Mouse (Mus musculus) embryonic facial prominence, embryonic 15.5 days (tissue): ENCODE results near the gene Ehf. TPM values are rescaled to one million over a fixed set of nuclear protein-coding genes. Genes with fewer than 3 reads are reported as not detected.

Experiments used
- ATAC-seq: fragments of 200-750 bp; cut with Nextera tagmentation; 2 replicates; pipeline ENCODE4 v1.8.0; 2017; ENCODE audit warnings: low read depth, moderate TSS enrichment; ENCODE audit not compliant: insufficient number of reproducible peaks, low FRiP score, low TSS enrichment
- H3K27ac ChIP-seq: fragments of 300-500 bp; sonication (generic); replicated peaks from 2 replicates; pipeline ENCODE4 v1.5.1; 2015; ENCODE audit warnings: mild to moderate bottlenecking, inconsistent platforms
- H3K27me3 ChIP-seq: fragments of 300-500 bp; sonication (generic); 2 replicates; pipeline ENCODE4 v1.6.1; 2015; ENCODE audit warnings: inconsistent platforms
- H3K36me3 ChIP-seq: fragments of 300-500 bp; sonication (generic); 2 replicates; pipeline ENCODE4 v1.6.1; 2015; ENCODE audit warnings: mild to moderate bottlenecking, inconsistent platforms
- H3K4me1 ChIP-seq: fragments of 300-500 bp; sonication (generic); 2 replicates; pipeline ENCODE4 v1.6.1; 2015; ENCODE audit warnings: inconsistent platforms
- H3K4me2 ChIP-seq: fragments of 300-500 bp; sonication (generic); replicated peaks from 2 replicates; pipeline ENCODE4 v1.6.1; 2015; ENCODE audit warnings: mild to moderate bottlenecking, inconsistent platforms
- H3K4me3 ChIP-seq: fragments of 300-500 bp; sonication (generic); replicated peaks from 2 replicates; pipeline ENCODE4 v1.5.1; 2015; ENCODE audit warnings: mild to moderate bottlenecking, inconsistent platforms
- H3K9ac ChIP-seq: fragments of 300-500 bp; sonication (generic); 2 replicates; pipeline ENCODE4 v1.6.1; 2015; ENCODE audit warnings: inconsistent platforms
- H3K9me3 ChIP-seq: fragments of 300-500 bp; sonication (generic); replicated peaks from 2 replicates; pipeline ENCODE4 v1.6.1; 2016; ENCODE audit warnings: inconsistent platforms
- WGBS: fragments of 180-500 bp; shearing (Covaris S2); methylation state at CpG from one replicate; pipeline ENCODE4 v1.1.7; 2015; 5-methylcytosine and 5-hydroxymethylcytosine counted together
- polyA plus RNA-seq: library from polyadenylated mRNA; unstranded; fragments of >200 nt; fragmentation: Nextera tagmentation; extraction: Ambion mirVana; gene quantifications from 2 replicates; pipeline ENCODE4 v1.2.1, GENCODE M21; 2015

Gene Ehf
- polyA plus RNA-seq, 1 experiment from 2014 or later = 20.6 TPM

- H3K4me1 ChIP-seq = no peaks in the 10 kb centered on the region; the same call in 1 of the 2 replicates
- H3K27ac ChIP-seq = no peak overlapping the region
- WGBS = 76% methylated on average over 4 of the region's 4 CpGs
- H3K27me3 ChIP-seq = no peaks in the 10 kb centered on the region
- no peaks in the 10 kb centered on the region for H3K9me3 ChIP-seq
- no peak overlapping the region for H3K4me3 ChIP-seq
- no peak overlapping the region for H3K9ac ChIP-seq
- ATAC-seq = no peak
- no peaks in the 10 kb centered on the region for H3K36me3 ChIP-seq
- no peak overlapping the region for H3K4me2 ChIP-seq
Observed at GRCm38 (mm10) chr2:103328731-103329130, 25.7 kb upstream of the Ehf start.

- Histone ChIP-seq H3K9me3 (no peaks in the 10 kb centered on the region), H3K4me1 (no peaks in the 10 kb centered on the region; the same call in 1 of the 2 replicates), H3K27me3 (no peaks in the 10 kb centered on the region), H3K27ac (no peak overlapping the region), H3K36me3 (no peaks in the 10 kb centered on the region), H3K4me3 (no peak overlapping the region), H3K4me2 (no peak overlapping the region), H3K9ac (no peak overlapping the region)
- ATAC-seq = no peak
- 73% methylated on average over 7 of the region's 7 CpGs for WGBS
Observed at GRCm38 (mm10) chr2:103325301-103326048, 22.4 kb upstream of the Ehf start.

GRCm38 (mm10) chr2:103324320-103324719 is 21.2 kb upstream of the Ehf start:
- Histone ChIP-seq H3K27ac (no peak overlapping the region), H3K36me3 (no peaks in the 10 kb centered on the region), H3K9me3 (no peaks in the 10 kb centered on the region), H3K4me2 (no peak overlapping the region), H3K4me1 (no peaks in the 10 kb centered on the region; the same call in 1 of the 2 replicates), H3K9ac (no peak overlapping the region), H3K4me3 (no peak overlapping the region), H3K27me3 (no peaks in the 10 kb centered on the region)
- ATAC-seq = no peak
- WGBS = 75% methylated on average over 2 of the region's 2 CpGs

DNA sequence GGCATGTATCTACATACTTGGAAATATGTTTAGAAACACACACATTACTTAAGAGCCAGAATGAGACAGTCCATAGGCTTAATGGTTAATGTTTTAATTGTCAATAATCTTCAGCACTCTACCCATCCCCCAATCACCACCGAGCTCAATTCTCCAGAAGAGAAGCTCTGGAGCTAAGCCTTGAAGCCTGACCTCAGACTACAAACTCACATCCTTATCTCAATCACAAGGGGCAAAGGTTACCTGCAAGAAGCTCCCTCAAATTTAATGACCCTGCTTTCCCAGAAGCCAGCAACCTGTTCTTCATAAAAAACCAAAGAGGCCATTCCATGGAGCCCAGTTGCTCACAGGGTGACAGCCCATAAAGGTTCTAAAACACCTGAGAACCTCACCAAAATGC is 19.1 kb upstream of the Ehf start:
- WGBS = 68% methylated on average over 1 of the region's 1 CpGs
- H3K4me3 ChIP-seq = no peak overlapping the region

DNA sequence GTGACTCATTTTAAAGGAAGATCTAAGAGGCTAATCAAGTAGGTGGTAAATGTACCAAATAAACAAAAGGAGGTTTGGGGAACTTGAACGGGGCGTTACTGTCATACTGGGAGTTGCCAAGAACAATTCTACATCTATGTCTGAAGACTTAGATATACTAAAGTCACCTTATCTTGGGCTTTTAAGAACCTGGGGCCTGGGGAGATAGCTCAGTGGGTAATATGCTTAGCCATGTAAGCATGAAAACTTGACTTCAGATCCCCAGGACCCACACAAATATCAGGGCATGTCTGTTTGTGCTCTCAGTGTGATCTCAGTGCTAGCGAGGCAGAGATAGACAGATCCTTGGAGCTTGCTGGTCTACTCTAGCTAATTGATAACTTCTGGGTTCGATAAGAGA is 18.6 kb upstream of the Ehf start:
- Histone ChIP-seq H3K9me3 (no peaks in the 10 kb centered on the region), H3K4me1 (no peaks in the 10 kb centered on the region; the same call in 1 of the 2 replicates), H3K27me3 (no peaks in the 10 kb centered on the region), H3K27ac (no peak overlapping the region), H3K9ac (no peak overlapping the region), H3K36me3 (no peaks in the 10 kb centered on the region), H3K4me3 (no peak overlapping the region), H3K4me2 (no peak overlapping the region)
- no peak for ATAC-seq
- 81% methylated on average over 4 of the region's 4 CpGs for whole genome bisulfite sequencing

More for the DNA sequence above, 19.1 kb upstream of the Ehf start:
- Histone ChIP-seq H3K27me3 (no peaks in the 10 kb centered on the region), H3K4me2 (no peak overlapping the region), H3K27ac (no peak overlapping the region), H3K4me1 (no peaks in the 10 kb centered on the region; the same call in 1 of the 2 replicates), H3K36me3 (no peaks in the 10 kb centered on the region), H3K9ac (no peak overlapping the region), H3K9me3 (no peaks in the 10 kb centered on the region)
- no peak for ATAC-seq

DNA sequence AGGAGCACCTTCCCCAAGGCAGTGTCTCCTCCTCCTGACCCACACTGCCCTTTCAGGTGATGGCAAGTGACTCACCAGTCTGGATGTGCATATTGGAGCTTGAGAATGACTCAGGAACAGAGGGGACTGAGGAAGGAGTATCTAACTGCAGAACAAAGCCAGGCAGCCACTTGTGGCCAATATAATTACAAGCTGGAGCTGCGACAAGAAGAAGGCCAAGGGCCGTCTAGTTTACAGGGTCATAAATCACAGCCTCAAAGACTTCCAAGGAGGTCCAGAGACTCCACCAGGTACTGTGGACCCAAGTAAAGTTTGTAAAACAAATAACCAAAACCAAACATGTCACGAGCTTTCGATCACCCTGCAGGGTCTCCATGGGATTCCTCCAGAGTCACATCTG is 10.9 kb upstream of the Ehf start:
- Histone ChIP-seq H3K9me3 (no peaks in the 10 kb centered on the region), H3K27me3 (no peaks in the 10 kb centered on the region), H3K4me3 (no peak overlapping the region), H3K27ac (no peak overlapping the region), H3K9ac (no peak overlapping the region), H3K4me1 (no peaks in the 10 kb centered on the region), H3K4me2 (no peak overlapping the region), H3K36me3 (no peaks in the 10 kb centered on the region)
- no peak for ATAC-seq
- WGBS = 83% methylated on average over 4 of the region's 4 CpGs

- no peaks in the 10 kb centered on the region for H3K4me1 ChIP-seq
- H3K9ac ChIP-seq = no peak overlapping the region
- no peak overlapping the region for H3K4me2 ChIP-seq
- no peaks in the 10 kb centered on the region for H3K27me3 ChIP-seq
- H3K27ac ChIP-seq = no peak overlapping the region
- no peak overlapping the region for H3K4me3 ChIP-seq
- peak; percentile 57 for ATAC-seq
- no peaks in the 10 kb centered on the region for H3K9me3 ChIP-seq
- WGBS = 24% methylated on average over 4 of the region's 4 CpGs
- no peaks in the 10 kb centered on the region for H3K36me3 ChIP-seq
Observed at GRCm38 (mm10) chr2:103312640-103313039, 9.6 kb upstream of the Ehf start.

DNA sequence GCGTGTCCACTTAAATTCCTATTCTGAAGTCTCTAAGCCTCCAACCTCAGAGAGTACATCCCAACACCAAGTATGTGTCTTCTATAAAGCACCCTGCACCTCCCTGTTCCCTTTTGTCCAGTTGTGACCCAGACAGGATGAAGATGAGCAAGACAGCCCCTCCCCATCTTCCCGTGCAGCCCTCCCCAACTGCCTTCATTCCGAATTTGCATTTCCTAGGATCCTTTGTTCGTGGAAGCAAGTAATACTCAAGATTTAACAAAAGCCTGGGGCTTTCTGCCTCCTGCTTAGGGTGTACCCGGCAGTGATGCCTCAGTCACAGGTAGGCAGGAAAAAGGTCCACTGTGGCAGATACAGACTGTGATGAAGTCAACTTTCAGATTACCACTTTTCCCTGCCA is 7.6 kb upstream of the Ehf start:
- no peaks in the 10 kb centered on the region for H3K4me1 ChIP-seq
- WGBS = 38% methylated on average over 5 of the region's 5 CpGs
- H3K9me3 ChIP-seq = no peaks in the 10 kb centered on the region
- H3K27ac ChIP-seq = no peak overlapping the region
- H3K36me3 ChIP-seq = no peaks in the 10 kb centered on the region
- no peak overlapping the region for H3K4me3 ChIP-seq
- ATAC-seq = no peak
- no peak overlapping the region for H3K9ac ChIP-seq
- H3K4me2 ChIP-seq = no peak overlapping the region
- H3K27me3 ChIP-seq = no peaks in the 10 kb centered on the region

DNA sequence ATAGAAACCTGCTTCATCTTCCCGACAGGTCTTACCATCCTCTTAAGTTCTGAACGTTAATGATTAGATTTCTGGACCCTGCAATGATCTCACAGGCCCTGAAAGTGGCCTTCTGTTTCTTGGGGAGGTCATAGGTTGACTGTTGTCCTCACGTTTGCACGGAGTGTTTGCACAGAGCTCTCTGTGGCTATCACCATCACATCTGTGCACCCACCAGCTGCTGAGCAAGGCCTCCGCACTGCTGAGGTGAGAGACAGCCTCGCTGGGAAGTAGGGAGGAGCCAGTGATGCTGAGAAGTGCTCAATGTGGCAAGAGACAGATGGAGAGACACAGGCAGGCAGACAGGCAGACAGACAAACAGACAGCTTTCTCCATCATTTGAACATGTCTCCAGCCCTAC is 3.6 kb upstream of the Ehf start:
- Histone ChIP-seq H3K4me1 (no peaks in the 10 kb centered on the region), H3K27me3 (no peaks in the 10 kb centered on the region), H3K27ac (no peak overlapping the region), H3K4me3 (no peak overlapping the region), H3K4me2 (no peak overlapping the region), H3K9ac (no peak overlapping the region), H3K36me3 (no peaks in the 10 kb centered on the region), H3K9me3 (no peaks in the 10 kb centered on the region)
- 55% methylated on average over 6 of the region's 6 CpGs for WGBS
- no peak for ATAC-seq

DNA sequence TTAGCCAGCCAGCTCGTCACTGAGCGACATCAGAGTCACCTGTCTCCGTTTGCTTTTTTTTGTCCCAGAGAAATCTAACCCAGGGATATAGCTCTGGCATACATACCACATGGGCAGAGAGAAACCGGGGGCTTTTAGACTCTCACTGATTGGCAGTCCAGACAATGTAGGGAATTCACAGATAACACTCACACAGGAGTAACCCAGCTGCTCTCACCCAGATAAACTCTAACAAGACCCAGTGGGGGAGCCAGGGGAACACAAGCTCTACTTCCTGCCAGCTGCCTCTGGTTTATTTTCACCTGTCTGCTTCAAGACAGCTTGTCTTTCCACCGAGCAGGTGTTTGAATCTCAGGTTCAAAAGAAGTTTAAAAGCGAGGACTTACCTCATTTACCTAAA is 409 bp downstream of the Ehf start:
- H3K4me3 ChIP-seq = peak overlapping the region; percentile 13; the same call in 1 of the 2 replicates
- H3K36me3 ChIP-seq = no peaks in the 10 kb centered on the region
- H3K27ac ChIP-seq = peak overlapping the region; percentile 51; the same call in 1 of the 2 replicates
- ATAC-seq = 0 out of 2 replicates have a peak, but pooled peaks have one; percentile 57
- WGBS = 50% methylated on average over 6 of the region's 6 CpGs
- no peaks in the 10 kb centered on the region for H3K4me1 ChIP-seq
- H3K27me3 ChIP-seq = no peaks in the 10 kb centered on the region
- no peak overlapping the region for H3K9ac ChIP-seq
- H3K4me2 ChIP-seq = no peak overlapping the region
- H3K9me3 ChIP-seq = no peaks in the 10 kb centered on the region

- ATAC-seq = no peak
- peaks cover 4% of the 10 kb centered on the region for H3K4me1 ChIP-seq
- H3K27me3 ChIP-seq = no peaks in the 10 kb centered on the region
- no peak overlapping the region for H3K27ac ChIP-seq
- no peak overlapping the region for H3K4me2 ChIP-seq
- no peaks in the 10 kb centered on the region for H3K36me3 ChIP-seq
- no peak overlapping the region for H3K9ac ChIP-seq
- WGBS = 75% methylated on average over 13 of the region's 13 CpGs
- H3K9me3 ChIP-seq = no peaks in the 10 kb centered on the region
- no peak overlapping the region for H3K4me3 ChIP-seq
Observed at GRCm38 (mm10) chr2:103298711-103299463, 4.2 kb downstream of the Ehf start.
